Mouse (Mus musculus) intestine, embryonic 15.5 days (tissue): ENCODE results near the gene Galntl6. TPM values are rescaled to one million over a fixed set of nuclear protein-coding genes. Genes with fewer than 3 reads are reported as not detected.
A peak's percentile ranks its signal among the peaks of the same experiment; 100 is the strongest.

Experiments
- ATAC-seq: fragments of 200-750 bp; cut with Nextera tagmentation; 2 replicates; pipeline ENCODE4 v1.8.0; 2017; ENCODE audit warnings: moderate TSS enrichment, moderate library complexity
- H3K27ac ChIP-seq: fragments of 300-500 bp; sonication (generic); 2 replicates; pipeline ENCODE4 v1.5.1; 2015; ENCODE audit warnings: mild to moderate bottlenecking, inconsistent platforms
- H3K27me3 ChIP-seq: fragments of 300-500 bp; sonication (generic); replicated peaks from 2 replicates; pipeline ENCODE4 v1.6.1; 2015; ENCODE audit warnings: inconsistent platforms
- H3K36me3 ChIP-seq: fragments of 300-500 bp; sonication (generic); 2 replicates; pipeline ENCODE4 v1.6.1; 2015; ENCODE audit warnings: inconsistent platforms
- H3K4me1 ChIP-seq: fragments of 300-500 bp; sonication (generic); replicated peaks from 2 replicates; pipeline ENCODE4 v1.6.1; 2015; ENCODE audit warnings: inconsistent platforms
- H3K4me2 ChIP-seq: fragments of 300-500 bp; sonication (generic); replicated peaks from 2 replicates; pipeline ENCODE4 v1.6.1; 2015; ENCODE audit warnings: mild to moderate bottlenecking, inconsistent platforms
- H3K4me3 ChIP-seq: fragments of 300-500 bp; sonication (generic); replicated peaks from 2 replicates; pipeline ENCODE4 v1.5.1; 2015; ENCODE audit warnings: inconsistent platforms
- H3K9ac ChIP-seq: fragments of 300-500 bp; sonication (generic); 2 replicates; pipeline ENCODE4 v1.6.1; 2015; ENCODE audit warnings: inconsistent platforms
- H3K9me3 ChIP-seq: fragments of 300-500 bp; sonication (generic); 2 replicates; pipeline ENCODE4 v1.6.1; 2016; ENCODE audit warnings: inconsistent platforms
- WGBS: fragments of 180-500 bp; shearing (Covaris S2); methylation state at CpG from one replicate; pipeline ENCODE4 v1.1.7; 2015; 5-methylcytosine and 5-hydroxymethylcytosine counted together
- polyA plus RNA-seq: library from polyadenylated mRNA; unstranded; fragments of >200 nt; fragmentation: Nextera tagmentation; extraction: Ambion mirVana; gene quantifications from 2 replicates; pipeline ENCODE4 v1.2.1, GENCODE M21; 2015

Gene Galntl6
- polyA plus RNA-seq, 1 experiment from 2014 or later, result 0.65 TPM

GRCm38 (mm10) chr8:57800327-57800726 is 1112.1 kb downstream of the Galntl6 start:
- peak overlapping the region; percentile 48 for H3K4me2 ChIP-seq
- H3K4me3 ChIP-seq, result 0 out of 2 replicates have a peak overlapping the region, but pooled peaks have one; percentile 9
- H3K4me1 ChIP-seq, result peaks cover 3% of the 10 kb centered on the region; the same call in 1 of the 2 replicates
- 20% methylated on average over 4 of the region's 4 CpGs for WGBS
- no peaks in the 10 kb centered on the region for H3K27me3 ChIP-seq
- H3K9me3 ChIP-seq, result no peaks in the 10 kb centered on the region
- no peak overlapping the region for H3K9ac ChIP-seq
- H3K27ac ChIP-seq, result peak overlapping the region; percentile 42; the same call in 1 of the 2 replicates
- H3K36me3 ChIP-seq, result no peaks in the 10 kb centered on the region
- peak; percentile 83 for ATAC-seq

GRCm38 (mm10) chr8:57799797-57800204 is 1112.6 kb downstream of the Galntl6 start:
- ATAC-seq, result peak; percentile 86
- no peaks in the 10 kb centered on the region for H3K9me3 ChIP-seq
- H3K36me3 ChIP-seq, result no peaks in the 10 kb centered on the region
- H3K9ac ChIP-seq, result peak overlapping the region; percentile 23
- WGBS, result 13% methylated on average over 12 of the region's 12 CpGs
- H3K27me3 ChIP-seq, result no peaks in the 10 kb centered on the region
- H3K4me3 ChIP-seq, result peak overlapping the region; percentile 9; the same call in 1 of the 2 replicates
- H3K4me2 ChIP-seq, result peak overlapping the region; percentile 48
- H3K4me1 ChIP-seq, result peaks cover 3% of the 10 kb centered on the region; the same call in 1 of the 2 replicates
- peak overlapping the region; percentile 42; the same call in 1 of the 2 replicates for H3K27ac ChIP-seq

- 41% methylated on average over 4 of the region's 4 CpGs for WGBS
- Histone ChIP-seq H3K4me1 (no peaks in the 10 kb centered on the region), H3K36me3 (no peaks in the 10 kb centered on the region), H3K27ac (no peak overlapping the region), H3K4me3 (no peak overlapping the region), H3K9me3 (no peaks in the 10 kb centered on the region), H3K27me3 (no peaks in the 10 kb centered on the region), H3K9ac (no peak overlapping the region), H3K4me2 (no peak overlapping the region)
- no peak for ATAC-seq
These were observed 1119.0 kb downstream of the Galntl6 start for GRCm38 (mm10) chr8:57793455-57793854.

- Histone ChIP-seq H3K36me3 (no peaks in the 10 kb centered on the region), H3K9ac (no peak overlapping the region), H3K4me2 (no peak overlapping the region), H3K4me3 (no peak overlapping the region), H3K9me3 (no peaks in the 10 kb centered on the region), H3K27me3 (no peaks in the 10 kb centered on the region), H3K27ac (no peak overlapping the region), H3K4me1 (no peaks in the 10 kb centered on the region)
- no peak for ATAC-seq
- WGBS, result 89% methylated on average over 7 of the region's 7 CpGs
These were observed 1120.2 kb downstream of the Galntl6 start for GRCm38 (mm10) chr8:57792246-57792645.

- Histone ChIP-seq H3K9me3 (no peaks in the 10 kb centered on the region), H3K9ac (no peak overlapping the region), H3K27me3 (no peaks in the 10 kb centered on the region), H3K4me2 (no peak overlapping the region), H3K36me3 (no peaks in the 10 kb centered on the region), H3K4me3 (no peak overlapping the region), H3K27ac (no peak overlapping the region), H3K4me1 (no peaks in the 10 kb centered on the region)
- ATAC-seq, result peak; percentile 71
- 27% methylated on average over 5 of the region's 5 CpGs for WGBS
These were observed 1121.1 kb downstream of the Galntl6 start for GRCm38 (mm10) chr8:57791309-57791721.

GRCm38 (mm10) chr8:57779551-57779950 is 1132.9 kb downstream of the Galntl6 start:
- Histone ChIP-seq H3K4me3 (no peak overlapping the region), H3K9me3 (no peaks in the 10 kb centered on the region), H3K9ac (no peak overlapping the region), H3K4me2 (no peak overlapping the region), H3K27me3 (no peaks in the 10 kb centered on the region), H3K4me1 (no peaks in the 10 kb centered on the region), H3K36me3 (no peaks in the 10 kb centered on the region), H3K27ac (no peak overlapping the region)
- no peak for ATAC-seq
- 64% methylated on average over 7 of the region's 7 CpGs for WGBS

- Histone ChIP-seq H3K4me1 (no peaks in the 10 kb centered on the region), H3K9ac (no peak overlapping the region), H3K27me3 (no peaks in the 10 kb centered on the region), H3K4me2 (no peak overlapping the region), H3K36me3 (no peaks in the 10 kb centered on the region), H3K9me3 (no peaks in the 10 kb centered on the region), H3K4me3 (no peak overlapping the region), H3K27ac (0 out of 2 replicates have a peak overlapping the region, but pooled peaks have one; percentile 7)
- WGBS, result 44% methylated on average over 7 of the region's 7 CpGs
- peak; percentile 63 for ATAC-seq
These were observed 1134.3 kb downstream of the Galntl6 start for GRCm38 (mm10) chr8:57777988-57778721.

GRCm38 (mm10) chr8:57776723-57777122 is 1135.7 kb downstream of the Galntl6 start:
- Histone ChIP-seq H3K36me3 (no peaks in the 10 kb centered on the region), H3K4me1 (no peaks in the 10 kb centered on the region), H3K4me2 (no peak overlapping the region), H3K4me3 (no peak overlapping the region), H3K27ac (no peak overlapping the region), H3K9me3 (no peaks in the 10 kb centered on the region), H3K27me3 (no peaks in the 10 kb centered on the region), H3K9ac (no peak overlapping the region)
- peak; percentile 50 for ATAC-seq
- 46% methylated on average over 7 of the region's 7 CpGs for WGBS

GRCm38 (mm10) chr8:57772732-57773265 is 1139.6 kb downstream of the Galntl6 start:
- no peaks in the 10 kb centered on the region for H3K36me3 ChIP-seq
- no peaks in the 10 kb centered on the region for H3K4me1 ChIP-seq
- no peak overlapping the region for H3K4me2 ChIP-seq
- 29% methylated on average over 12 of the region's 12 CpGs for WGBS
- no peaks in the 10 kb centered on the region for H3K9me3 ChIP-seq
- no peaks in the 10 kb centered on the region for H3K27me3 ChIP-seq
- H3K27ac ChIP-seq, result no peak overlapping the region
- H3K9ac ChIP-seq, result no peak overlapping the region
- no peak for ATAC-seq
- H3K4me3 ChIP-seq, result no peak overlapping the region

- no peaks in the 10 kb centered on the region for H3K27me3 ChIP-seq
- 51% methylated on average over 2 of the region's 2 CpGs for WGBS
- no peak overlapping the region for H3K4me3 ChIP-seq
- no peaks in the 10 kb centered on the region for H3K4me1 ChIP-seq
- H3K36me3 ChIP-seq, result no peaks in the 10 kb centered on the region
- no peak overlapping the region for H3K9ac ChIP-seq
- H3K27ac ChIP-seq, result no peak overlapping the region
- no peaks in the 10 kb centered on the region for H3K9me3 ChIP-seq
- ATAC-seq, result no peak
- H3K4me2 ChIP-seq, result no peak overlapping the region
These were observed 1144.9 kb downstream of the Galntl6 start for GRCm38 (mm10) chr8:57767541-57767940.

- Histone ChIP-seq H3K9me3 (no peaks in the 10 kb centered on the region), H3K4me3 (no peak overlapping the region), H3K9ac (no peak overlapping the region), H3K4me2 (peak overlapping the region; percentile 17; the same call in 1 of the 2 replicates), H3K4me1 (no peaks in the 10 kb centered on the region), H3K27me3 (no peaks in the 10 kb centered on the region), H3K36me3 (no peaks in the 10 kb centered on the region), H3K27ac (no peak overlapping the region)
- 54% methylated on average over 10 of the region's 10 CpGs for WGBS
- ATAC-seq, result peak; percentile 77
These were observed 1145.9 kb downstream of the Galntl6 start for GRCm38 (mm10) chr8:57766471-57767065.

- H3K9me3 ChIP-seq, result no peaks in the 10 kb centered on the region
- WGBS, result 20% methylated on average over 13 of the region's 13 CpGs
- H3K4me2 ChIP-seq, result peak overlapping the region; percentile 17; the same call in 1 of the 2 replicates
- no peak overlapping the region for H3K9ac ChIP-seq
- ATAC-seq, result peak; percentile 34; the same call in 1 of the 2 replicates
- no peaks in the 10 kb centered on the region for H3K36me3 ChIP-seq
- H3K27me3 ChIP-seq, result no peaks in the 10 kb centered on the region
- H3K27ac ChIP-seq, result no peak overlapping the region
- no peaks in the 10 kb centered on the region for H3K4me1 ChIP-seq
- H3K4me3 ChIP-seq, result no peak overlapping the region
These were observed 1146.6 kb downstream of the Galntl6 start for GRCm38 (mm10) chr8:57765726-57766351.
